Mouse (Mus musculus): ENCODE results near the gene Syne4. TPM values are rescaled to one million over a fixed set of nuclear protein-coding genes. Genes with fewer than 3 reads are reported as not detected.

Syne4 gene
- polyA plus RNA-seq, 1 experiment from 2014 or later, result 14.8 TPM

Other genes with a start within 250 kb of the Syne4 start
- gene Zfp82, start 241.9 kb upstream of the Syne4 start, polyA plus RNA-seq (2015; fragmentation: Nextera tagmentation; extraction: Ambion mirVana), result 11.6 and 13.8 TPM in 2 replicates
- 0.80 and 1.5 TPM in 2 replicates for gene Gm26920, start 224.4 kb upstream of the Syne4 start, polyA plus RNA-seq (2015; fragmentation: Nextera tagmentation; extraction: Ambion mirVana)
- 14.4 and 14.9 TPM in 2 replicates for gene Zfp566, start 224.3 kb upstream of the Syne4 start, polyA plus RNA-seq (2015; fragmentation: Nextera tagmentation; extraction: Ambion mirVana)
- 69.0 and 75.5 TPM in 2 replicates for gene Zfp260, start 220.0 kb upstream of the Syne4 start, polyA plus RNA-seq (2015; fragmentation: Nextera tagmentation; extraction: Ambion mirVana)
- gene Zfp382, start 192.9 kb upstream of the Syne4 start, polyA plus RNA-seq (2015; fragmentation: Nextera tagmentation; extraction: Ambion mirVana), result 23.7 and 26.9 TPM in 2 replicates
- gene Zfp146, start 145.1 kb upstream of the Syne4 start, polyA plus RNA-seq (2015; fragmentation: Nextera tagmentation; extraction: Ambion mirVana), result 8.0 and 9.2 TPM in 2 replicates
- gene Cox7a1, start 130.7 kb upstream of the Syne4 start, polyA plus RNA-seq (2015; fragmentation: Nextera tagmentation; extraction: Ambion mirVana), result 5.6 and 6.8 TPM in 2 replicates
- gene Capns1, start 116.0 kb upstream of the Syne4 start, polyA plus RNA-seq (2015; fragmentation: Nextera tagmentation; extraction: Ambion mirVana), result 86.0 and 94.7 TPM in 2 replicates
- 168 and 175 TPM in 2 replicates for gene Polr2i, start 82.9 kb upstream of the Syne4 start, polyA plus RNA-seq (2015; fragmentation: Nextera tagmentation; extraction: Ambion mirVana)
- gene Tbcb, start 82.5 kb upstream of the Syne4 start, polyA plus RNA-seq (2015; fragmentation: Nextera tagmentation; extraction: Ambion mirVana), result 465 and 500 TPM in 2 replicates
- gene Ovol3, start 79.1 kb upstream of the Syne4 start, polyA plus RNA-seq (2015; fragmentation: Nextera tagmentation; extraction: Ambion mirVana), result not detected in 2 replicates
- 0.66 and 0.86 TPM in 2 replicates for gene Thap8, start 34.7 kb upstream of the Syne4 start, polyA plus RNA-seq (2015; fragmentation: Nextera tagmentation; extraction: Ambion mirVana)
- 3.9 and 5.6 TPM in 2 replicates for gene Wdr62, start 34.4 kb upstream of the Syne4 start, polyA plus RNA-seq (2015; fragmentation: Nextera tagmentation; extraction: Ambion mirVana)
- gene Clip3, start 23.1 kb upstream of the Syne4 start, polyA plus RNA-seq (2015; fragmentation: Nextera tagmentation; extraction: Ambion mirVana), result 96.5 and 138 TPM in 2 replicates
- 124 and 131 TPM in 2 replicates for gene Alkbh6, start 6.1 kb upstream of the Syne4 start, polyA plus RNA-seq (2015; fragmentation: Nextera tagmentation; extraction: Ambion mirVana)
- 0.21 and 0.54 TPM in 2 replicates for gene E130208F15Rik, start 6.9 kb downstream of the Syne4 start, polyA plus RNA-seq (2015; fragmentation: Nextera tagmentation; extraction: Ambion mirVana)
- gene Sdhaf1, start 9.1 kb downstream of the Syne4 start, polyA plus RNA-seq (2015; fragmentation: Nextera tagmentation; extraction: Ambion mirVana), result 16.8 and 17.0 TPM in 2 replicates
- gene Lrfn3, start 48.0 kb downstream of the Syne4 start, polyA plus RNA-seq (2015; fragmentation: Nextera tagmentation; extraction: Ambion mirVana), result 15.8 and 16.8 TPM in 2 replicates
- gene Tyrobp, start 99.0 kb downstream of the Syne4 start, polyA plus RNA-seq (2015; fragmentation: Nextera tagmentation; extraction: Ambion mirVana), result 29.7 and 31.5 TPM in 2 replicates
- gene Hcst, start 105.0 kb downstream of the Syne4 start, polyA plus RNA-seq (2015; fragmentation: Nextera tagmentation; extraction: Ambion mirVana), result 0.95 and 0.97 TPM in 2 replicates
- gene Nfkbid, start 106.9 kb downstream of the Syne4 start, polyA plus RNA-seq (2015; fragmentation: Nextera tagmentation; extraction: Ambion mirVana), result 2.5 and 2.9 TPM in 2 replicates
- gene Aplp1, start 130.7 kb downstream of the Syne4 start, polyA plus RNA-seq (2015; fragmentation: Nextera tagmentation; extraction: Ambion mirVana), result 742 and 752 TPM in 2 replicates
- gene Kirrel2, start 142.9 kb downstream of the Syne4 start, polyA plus RNA-seq (2015; fragmentation: Nextera tagmentation; extraction: Ambion mirVana), result 3.0 and 4.2 TPM in 2 replicates
- 0.98 and 1.7 TPM in 2 replicates for gene Nphs1, start 143.5 kb downstream of the Syne4 start, polyA plus RNA-seq (2015; fragmentation: Nextera tagmentation; extraction: Ambion mirVana)
- gene Prodh2, start 178.8 kb downstream of the Syne4 start, polyA plus RNA-seq (2015; fragmentation: Nextera tagmentation; extraction: Ambion mirVana), result not detected in 2 replicates
- 94.8 and 134 TPM in 2 replicates for gene Arhgap33, start 220.3 kb downstream of the Syne4 start, polyA plus RNA-seq (2015; fragmentation: Nextera tagmentation; extraction: Ambion mirVana)
- 14.2 TPM in 2 replicates for gene Hspb6, start 237.4 kb downstream of the Syne4 start, polyA plus RNA-seq (2015; fragmentation: Nextera tagmentation; extraction: Ambion mirVana)
- 6.8 and 7.5 TPM in 2 replicates for gene Proser3, start 237.5 kb downstream of the Syne4 start, polyA plus RNA-seq (2015; fragmentation: Nextera tagmentation; extraction: Ambion mirVana)
- gene Lin37, start 245.0 kb downstream of the Syne4 start, polyA plus RNA-seq (2015; fragmentation: Nextera tagmentation; extraction: Ambion mirVana), result 51.0 and 58.7 TPM in 2 replicates
- gene U2af1l4, start 248.5 kb downstream of the Syne4 start, polyA plus RNA-seq (2015; fragmentation: Nextera tagmentation; extraction: Ambion mirVana), result 86.8 and 96.9 TPM in 2 replicates
- gene Gm49396, start 248.5 kb downstream of the Syne4 start, polyA plus RNA-seq (2015; fragmentation: Nextera tagmentation; extraction: Ambion mirVana), result 13.7 and 17.4 TPM in 2 replicates
- gene Psenen, start 248.8 kb downstream of the Syne4 start, polyA plus RNA-seq (2015; fragmentation: Nextera tagmentation; extraction: Ambion mirVana), result 121 and 132 TPM in 2 replicates

Measured in hindbrain, embryonic 16.5 days (tissue).